Mouse (Mus musculus) G1E (cell line): Measurements from ENCODE around the gene Cdk13.

ENCODE experiments used
- CTCF ChIP-seq: IDR thresholded peaks from 2 replicates; pipeline ENCODE4 v1.5.1; 2012; ENCODE audit warnings: low read depth, low read length, inconsistent platforms, mixed read lengths
- GATA1 ChIP-seq: IDR thresholded peaks from 2 replicates; pipeline ENCODE4 v1.6.1; 2012; ENCODE audit warnings: borderline replicate concordance, low read length, inconsistent platforms, mixed read lengths

GRCm38 (mm10) chr13:17667380-17667779, 137.5 kb downstream of the Cdk13 start:
- TF ChIP-seq CTCF (no peak), GATA1 (no peak)
